Mouse (Mus musculus) forebrain, embryonic 12.5 days (tissue): ENCODE data around the gene Tapbp. TPM values are rescaled to one million over a fixed set of nuclear protein-coding genes. Genes with fewer than 3 reads are reported as not detected.

Experiments used
- ATAC-seq: fragments of 200-750 bp; cut with Nextera tagmentation; 2 replicates; pipeline ENCODE4 v1.8.0; 2017; ENCODE audit warnings: moderate TSS enrichment; ENCODE audit not compliant: low FRiP score
- H3K27ac ChIP-seq: fragments of 300-500 bp; sonication (generic); 2 replicates; pipeline ENCODE4 v1.5.1; 2016; ENCODE audit warnings: mild to moderate bottlenecking
- H3K27me3 ChIP-seq: fragments of 300-500 bp; sonication (generic); 2 replicates; pipeline ENCODE4 v1.6.1; 2016; ENCODE audit warnings: mild to moderate bottlenecking
- H3K36me3 ChIP-seq: fragments of 300-500 bp; sonication (generic); replicated peaks from 2 replicates; pipeline ENCODE4 v1.6.1; 2016; ENCODE audit warnings: mild to moderate bottlenecking
- H3K4me1 ChIP-seq: fragments of 300-500 bp; sonication (generic); 2 replicates; pipeline ENCODE4 v1.6.1; 2016
- H3K4me2 ChIP-seq: fragments of 300-500 bp; sonication (generic); 2 replicates; pipeline ENCODE4 v1.6.1; 2016; ENCODE audit warnings: mild to moderate bottlenecking, moderate library complexity
- H3K4me3 ChIP-seq: fragments of 300-500 bp; sonication (generic); replicated peaks from 2 replicates; pipeline ENCODE4 v1.5.1; 2016; ENCODE audit warnings: mild to moderate bottlenecking
- H3K9ac ChIP-seq: fragments of 300-500 bp; sonication (generic); 2 replicates; pipeline ENCODE4 v1.6.1; 2016; ENCODE audit warnings: mild to moderate bottlenecking
- H3K9me3 ChIP-seq: fragments of 300-500 bp; sonication (generic); 2 replicates; pipeline ENCODE4 v1.6.1; 2016
- WGBS: fragments of 180-500 bp; shearing (Covaris S2); methylation state at CpG from one replicate; pipeline ENCODE4 v1.1.7; 2016; 5-methylcytosine and 5-hydroxymethylcytosine counted together
- microRNA-seq: library from miRNA; unstranded; fragments of <30 nt; microRNA quantifications from one replicate; pipeline ENCODE4, GENCODE M21; 2017
- polyA plus RNA-seq: library from polyadenylated mRNA; unstranded; fragments of >200 nt; fragmentation: Nextera tagmentation; extraction: Ambion mirVana; gene quantifications from 2 replicates; pipeline ENCODE4 v1.2.1, GENCODE M21; 2016

The Tapbp gene
- polyA plus RNA-seq, 1 experiment from 2014 or later, result 19.5 TPM

- Histone ChIP-seq H3K27me3 (peaks cover 12% of the 10 kb centered on the region), H3K4me2 (no peak overlapping the region), H3K9me3 (no peaks in the 10 kb centered on the region), H3K36me3 (peaks cover 25% of the 10 kb centered on the region), H3K4me3 (no peak overlapping the region), H3K9ac (no peak overlapping the region), H3K27ac (no peak overlapping the region), H3K4me1 (no peaks in the 10 kb centered on the region)
- WGBS, result 28% methylated on average over 5 of the region's 5 CpGs
- ATAC-seq, result peak; percentile 63
These were observed 53.2 kb downstream of the Tapbp start for GRCm38 (mm10) chr17:33968927-33969326.

GRCm38 (mm10) chr17:33969394-33969793, 53.7 kb downstream of the Tapbp start:
- no peak for ATAC-seq
- H3K4me1 ChIP-seq, result no peaks in the 10 kb centered on the region
- peaks cover 12% of the 10 kb centered on the region for H3K27me3 ChIP-seq
- 79% methylated on average over 4 of the region's 4 CpGs for WGBS
- no peaks in the 10 kb centered on the region for H3K9me3 ChIP-seq
- H3K9ac ChIP-seq, result no peak overlapping the region
- peaks cover 21% of the 10 kb centered on the region for H3K36me3 ChIP-seq
- H3K4me3 ChIP-seq, result no peak overlapping the region
- no peak overlapping the region for H3K27ac ChIP-seq
- no peak overlapping the region for H3K4me2 ChIP-seq

GRCm38 (mm10) chr17:33972691-33973090, 57.0 kb downstream of the Tapbp start:
- H3K9ac ChIP-seq, result no peak overlapping the region
- H3K4me3 ChIP-seq, result no peak overlapping the region
- no peaks in the 10 kb centered on the region for H3K4me1 ChIP-seq
- peaks cover 32% of the 10 kb centered on the region for H3K27me3 ChIP-seq
- 18% methylated on average over 1 of the region's 1 CpGs for whole genome bisulfite sequencing
- no peak for ATAC-seq
- no peaks in the 10 kb centered on the region for H3K9me3 ChIP-seq
- H3K27ac ChIP-seq, result no peak overlapping the region
- H3K36me3 ChIP-seq, result no peaks in the 10 kb centered on the region
- H3K4me2 ChIP-seq, result no peak overlapping the region

DNA sequence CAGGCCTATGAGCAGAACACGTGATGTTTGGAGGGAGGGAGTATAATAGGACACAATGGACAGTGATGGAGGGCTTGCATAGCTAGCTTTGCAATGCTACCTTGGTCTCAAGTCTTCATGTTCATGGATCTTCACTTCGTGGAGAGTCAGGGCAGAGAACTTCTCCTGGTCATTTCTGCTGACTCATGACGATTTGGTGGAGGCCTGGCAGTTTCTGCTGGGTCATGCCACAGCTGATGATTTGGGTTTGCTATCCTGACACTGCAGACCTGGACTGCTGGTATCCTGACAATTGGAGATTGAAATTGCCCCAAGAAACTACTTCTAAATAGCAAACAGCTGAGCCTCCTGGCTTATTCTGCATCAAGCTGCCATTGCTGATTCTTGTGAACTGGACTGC, 57.9 kb downstream of the Tapbp start:
- no peak for ATAC-seq
- peaks cover 7% of the 10 kb centered on the region; the same call in 1 of the 2 replicates for H3K4me1 ChIP-seq
- H3K36me3 ChIP-seq, result no peaks in the 10 kb centered on the region
- no peak overlapping the region for H3K27ac ChIP-seq
- no peak overlapping the region for H3K9ac ChIP-seq
- no peaks in the 10 kb centered on the region for H3K9me3 ChIP-seq
- WGBS, result 65% methylated on average over 3 of the region's 3 CpGs
- H3K27me3 ChIP-seq, result peaks cover 41% of the 10 kb centered on the region
- H3K4me2 ChIP-seq, result no peak overlapping the region
- no peak overlapping the region for H3K4me3 ChIP-seq

- H3K4me1 ChIP-seq, result peaks cover 20% of the 10 kb centered on the region
- H3K27ac ChIP-seq, result no peak overlapping the region
- H3K4me3 ChIP-seq, result peak overlapping the region; percentile 33
- 3% methylated on average over 57 of the region's 57 CpGs for WGBS
- peaks cover 54% of the 10 kb centered on the region for H3K27me3 ChIP-seq
- no peaks in the 10 kb centered on the region for H3K36me3 ChIP-seq
- 0 out of 2 replicates have a peak overlapping the region, but pooled peaks have one; percentile 25 for H3K9ac ChIP-seq
- peak overlapping the region; percentile 51 for H3K4me2 ChIP-seq
- ATAC-seq, result no peak
- no peaks in the 10 kb centered on the region for H3K9me3 ChIP-seq
These were observed 62.3 kb downstream of the Tapbp start for GRCm38 (mm10) chr17:33977861-33978557.

DNA sequence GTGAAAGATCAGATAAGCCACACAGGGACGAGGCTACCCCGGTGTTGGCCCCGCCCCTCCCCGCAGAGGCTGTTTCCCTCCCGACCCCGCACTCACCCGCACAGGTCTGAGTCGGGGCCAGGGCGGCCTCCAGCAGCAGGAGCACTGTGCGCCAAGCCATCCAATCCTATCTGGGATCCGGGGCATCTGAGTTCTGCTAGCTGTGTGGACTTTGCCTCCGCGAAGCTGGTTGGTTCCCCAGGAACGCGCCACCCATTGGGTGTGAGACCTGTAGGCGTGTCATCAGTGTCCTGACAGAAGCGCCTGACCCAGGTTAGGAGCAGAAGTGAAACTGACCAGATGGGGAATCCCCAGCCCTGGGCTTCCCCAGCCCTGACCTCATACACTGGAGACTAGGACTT, 62.9 kb downstream of the Tapbp start:
- ATAC-seq, result no peak
- Histone ChIP-seq H3K27ac (no peak overlapping the region), H3K9me3 (no peaks in the 10 kb centered on the region), H3K4me2 (peak overlapping the region; percentile 51), H3K36me3 (no peaks in the 10 kb centered on the region), H3K27me3 (peaks cover 50% of the 10 kb centered on the region), H3K4me3 (peak overlapping the region; percentile 33), H3K4me1 (peaks cover 20% of the 10 kb centered on the region), H3K9ac (0 out of 2 replicates have a peak overlapping the region, but pooled peaks have one; percentile 25)
- under 1% methylated on average over 17 of the region's 17 CpGs for WGBS

Small RNAs within 50 kb of the gene (microRNA-seq; reads per million reads assigned to microRNA genes)
- not detected for gene Gm27740

Other genes with a start within 250 kb of the Tapbp start
- 490 and 547 TPM in 2 replicates for gene Hnrnpm, start 229.0 kb upstream of the Tapbp start, polyA plus RNA-seq
- 42.4 and 48.7 TPM in 2 replicates for gene March2, start 197.2 kb upstream of the Tapbp start, polyA plus RNA-seq
- gene Rab11b, start 155.4 kb upstream of the Tapbp start, polyA plus RNA-seq, result 377 and 388 TPM in 2 replicates
- 11.4 and 13.3 TPM in 2 replicates for gene Angptl4, start 134.1 kb upstream of the Tapbp start, polyA plus RNA-seq
- 27.3 and 27.8 TPM in 2 replicates for gene Kank3, start 105.4 kb upstream of the Tapbp start, polyA plus RNA-seq
- gene Rps28, start 91.3 kb upstream of the Tapbp start, polyA plus RNA-seq, result 686 and 713 TPM in 2 replicates
- gene Ndufa7, start 91.3 kb upstream of the Tapbp start, polyA plus RNA-seq, result 371 and 397 TPM in 2 replicates
- gene Cd320, start 72.8 kb upstream of the Tapbp start, polyA plus RNA-seq, result 54.7 and 55.1 TPM in 2 replicates
- not detected in 2 replicates for gene Gm7029, start 42.1 kb upstream of the Tapbp start, polyA plus RNA-seq
- 5.4 and 7.4 TPM in 2 replicates for gene Kifc1, start 25.2 kb upstream of the Tapbp start, polyA plus RNA-seq
- not detected in 2 replicates for gene Platr17, start 10.8 kb upstream of the Tapbp start, polyA plus RNA-seq
- 67.9 and 68.2 TPM in 2 replicates for gene Daxx, start 6.5 kb upstream of the Tapbp start, polyA plus RNA-seq
- gene Zbtb22, start within 50 bp of the Tapbp start, polyA plus RNA-seq, result 23.1 and 23.5 TPM in 2 replicates
- 53.7 and 55.9 TPM in 2 replicates for gene Rgl2, start 13.6 kb downstream of the Tapbp start, polyA plus RNA-seq
- 198 and 201 TPM in 2 replicates for gene Pfdn6, start 24.4 kb downstream of the Tapbp start, polyA plus RNA-seq
- gene Wdr46, start 24.8 kb downstream of the Tapbp start, polyA plus RNA-seq, result 40.1 and 41.9 TPM in 2 replicates
- 5.0 and 7.1 TPM in 2 replicates for gene B3galt4, start 35.6 kb downstream of the Tapbp start, polyA plus RNA-seq
- gene Vps52, start 39.9 kb downstream of the Tapbp start, polyA plus RNA-seq, result 58.4 and 63.5 TPM in 2 replicates
- gene Rps18, start 40.1 kb downstream of the Tapbp start, polyA plus RNA-seq, result 934 and 1,034 TPM in 2 replicates
- 23.3 and 28.2 TPM in 2 replicates for gene H2-K1, start 84.4 kb downstream of the Tapbp start, polyA plus RNA-seq
- 19.1 and 23.6 TPM in 2 replicates for gene Ring1, start 108.8 kb downstream of the Tapbp start, polyA plus RNA-seq
- gene H2-Ke6, start 112.2 kb downstream of the Tapbp start, polyA plus RNA-seq, result 92.8 and 103 TPM in 2 replicates
- 160 and 166 TPM in 2 replicates for gene Slc39a7, start 115.8 kb downstream of the Tapbp start, polyA plus RNA-seq
- gene Rxrb, start 115.9 kb downstream of the Tapbp start, polyA plus RNA-seq, result 54.8 and 59.5 TPM in 2 replicates
- 1.4 and 2.5 TPM in 2 replicates for gene Col11a2, start 123.5 kb downstream of the Tapbp start, polyA plus RNA-seq
- gene H2-Oa, start 176.4 kb downstream of the Tapbp start, polyA plus RNA-seq, result 0.27 and 0.41 TPM in 2 replicates
- 9.1 and 9.6 TPM in 2 replicates for gene H2-DMa, start 203.6 kb downstream of the Tapbp start, polyA plus RNA-seq
- gene Brd2, start 206.7 kb downstream of the Tapbp start, polyA plus RNA-seq, result 138 and 146 TPM in 2 replicates
- gene H2-DMb2, start 227.4 kb downstream of the Tapbp start, polyA plus RNA-seq, result not detected in 2 replicates
- gene H2-DMb1, start 237.2 kb downstream of the Tapbp start, polyA plus RNA-seq, result 0.38 and 0.69 TPM in 2 replicates